Mouse (Mus musculus): ENCODE measurements around the gene Prg2. TPM values are rescaled to one million over a fixed set of nuclear protein-coding genes. Genes with fewer than 3 reads are reported as not detected.

Gene Prg2
- polyA plus RNA-seq, 1 experiment: not detected

- no peak for TF ChIP-seq POLR2A (IDR thresholded peaks at IDR 0.05; ENCODE audit: borderline replicate concordance, low read depth, low read length)
- TF ChIP-seq CTCF (IDR thresholded peaks at IDR 0.05; ENCODE audit: low read depth, low read length): no peak
- Histone ChIP-seq H3K4me3 (ENCODE audit: insufficient read depth, low read length) (no peak overlapping the region), H3K27ac (ENCODE audit: insufficient read depth, low read depth, low read length) (0 out of 2 replicates have a peak overlapping the region, but pooled peaks have one; percentile 21), H3K4me1 (ENCODE audit: control insufficient read depth, insufficient read depth, low read length) (peaks cover 11% of the 10 kb centered on the region)
Observed at GRCm38 (mm10) chr2:84999486-85000181, 19.4 kb downstream of the Prg2 start.

- TF ChIP-seq CTCF (IDR thresholded peaks at IDR 0.05; ENCODE audit: low read depth, low read length): no peak
- no peak for TF ChIP-seq POLR2A (IDR thresholded peaks at IDR 0.05; ENCODE audit: borderline replicate concordance, low read depth, low read length)
- H3K27ac ChIP-seq (ENCODE audit: insufficient read depth, low read depth, low read length): no peak overlapping the region
Observed at GRCm38 (mm10) chr2:85001497-85001896, 21.2 kb downstream of the Prg2 start.

GRCm38 (mm10) chr2:85002575-85002974 lies 22.3 kb downstream of the Prg2 start:
- TF ChIP-seq POLR2A (IDR thresholded peaks at IDR 0.05; ENCODE audit: borderline replicate concordance, low read depth, low read length) (no peak), CTCF (IDR thresholded peaks at IDR 0.05; ENCODE audit: low read depth, low read length) (no peak)
- Histone ChIP-seq H3K4me1 (ENCODE audit: control insufficient read depth, insufficient read depth, low read length) (peaks cover 11% of the 10 kb centered on the region), H3K4me3 (ENCODE audit: insufficient read depth, low read length) (no peak overlapping the region), H3K27ac (ENCODE audit: insufficient read depth, low read depth, low read length) (no peak overlapping the region)

More at GRCm38 (mm10) chr2:85001497-85001896, 21.2 kb downstream of the Prg2 start:
- H3K4me1 ChIP-seq (ENCODE audit: control insufficient read depth, insufficient read depth, low read length): peaks cover 11% of the 10 kb centered on the region
- no peak overlapping the region for H3K4me3 ChIP-seq (ENCODE audit: insufficient read depth, low read length)

GRCm38 (mm10) chr2:85004341-85004740 lies 24.1 kb downstream of the Prg2 start:
- Histone ChIP-seq H3K27ac (ENCODE audit: insufficient read depth, low read depth, low read length) (no peak overlapping the region), H3K4me1 (ENCODE audit: control insufficient read depth, insufficient read depth, low read length) (peaks cover 7% of the 10 kb centered on the region), H3K4me3 (ENCODE audit: insufficient read depth, low read length) (no peak overlapping the region)
- no peak for TF ChIP-seq POLR2A (IDR thresholded peaks at IDR 0.05; ENCODE audit: borderline replicate concordance, low read depth, low read length)
- TF ChIP-seq CTCF (IDR thresholded peaks at IDR 0.05; ENCODE audit: low read depth, low read length): no peak

GRCm38 (mm10) chr2:85006600-85006999 lies 26.3 kb downstream of the Prg2 start:
- TF ChIP-seq POLR2A (IDR thresholded peaks at IDR 0.05; ENCODE audit: borderline replicate concordance, low read depth, low read length) (no peak), CTCF (IDR thresholded peaks at IDR 0.05; ENCODE audit: low read depth, low read length) (no peak)

GRCm38 (mm10) chr2:85007729-85008128 lies 27.5 kb downstream of the Prg2 start:
- Histone ChIP-seq H3K27ac (ENCODE audit: insufficient read depth, low read depth, low read length) (no peak overlapping the region), H3K4me3 (ENCODE audit: insufficient read depth, low read length) (no peak overlapping the region), H3K4me1 (ENCODE audit: control insufficient read depth, insufficient read depth, low read length) (no peaks in the 10 kb centered on the region)
- TF ChIP-seq CTCF (IDR thresholded peaks at IDR 0.05; ENCODE audit: low read depth, low read length): no peak
- TF ChIP-seq POLR2A (IDR thresholded peaks at IDR 0.05; ENCODE audit: borderline replicate concordance, low read depth, low read length): no peak

More at GRCm38 (mm10) chr2:85006600-85006999, 26.3 kb downstream of the Prg2 start:
- Histone ChIP-seq H3K4me1 (ENCODE audit: control insufficient read depth, insufficient read depth, low read length) (no peaks in the 10 kb centered on the region), H3K4me3 (ENCODE audit: insufficient read depth, low read length) (no peak overlapping the region), H3K27ac (ENCODE audit: insufficient read depth, low read depth, low read length) (no peak overlapping the region)

- no peak overlapping the region for H3K4me3 ChIP-seq (ENCODE audit: insufficient read depth, low read length)
- H3K4me1 ChIP-seq (ENCODE audit: control insufficient read depth, insufficient read depth, low read length): no peaks in the 10 kb centered on the region
- no peak for TF ChIP-seq POLR2A (IDR thresholded peaks at IDR 0.05; ENCODE audit: borderline replicate concordance, low read depth, low read length)
- no peak for TF ChIP-seq CTCF (IDR thresholded peaks at IDR 0.05; ENCODE audit: low read depth, low read length)
- H3K27ac ChIP-seq (ENCODE audit: insufficient read depth, low read depth, low read length): no peak overlapping the region
Observed at GRCm38 (mm10) chr2:85009212-85009611, 29.0 kb downstream of the Prg2 start.

- Histone ChIP-seq H3K4me1 (ENCODE audit: control insufficient read depth, insufficient read depth, low read length) (no peaks in the 10 kb centered on the region), H3K4me3 (ENCODE audit: insufficient read depth, low read length) (no peak overlapping the region), H3K27ac (ENCODE audit: insufficient read depth, low read depth, low read length) (no peak overlapping the region)
- no peak for TF ChIP-seq CTCF (IDR thresholded peaks at IDR 0.05; ENCODE audit: low read depth, low read length)
- TF ChIP-seq POLR2A (IDR thresholded peaks at IDR 0.05; ENCODE audit: borderline replicate concordance, low read depth, low read length): no peak
Observed at GRCm38 (mm10) chr2:85011906-85012604, 31.8 kb downstream of the Prg2 start.

GRCm38 (mm10) chr2:85012679-85013078 lies 32.4 kb downstream of the Prg2 start:
- no peak for TF ChIP-seq POLR2A (IDR thresholded peaks at IDR 0.05; ENCODE audit: borderline replicate concordance, low read depth, low read length)
- no peak for TF ChIP-seq CTCF (IDR thresholded peaks at IDR 0.05; ENCODE audit: low read depth, low read length)
- H3K27ac ChIP-seq (ENCODE audit: insufficient read depth, low read depth, low read length): no peak overlapping the region
- no peak overlapping the region for H3K4me3 ChIP-seq (ENCODE audit: insufficient read depth, low read length)
- no peaks in the 10 kb centered on the region for H3K4me1 ChIP-seq (ENCODE audit: control insufficient read depth, insufficient read depth, low read length)

Measured in bone marrow macrophage, adult 2 months (primary cell).